Mouse (Mus musculus): ENCODE results near the gene Hspb6. TPM values are rescaled to one million over a fixed set of nuclear protein-coding genes. Genes with fewer than 3 reads are reported as not detected.

The Hspb6 gene
- total RNA-seq, 2 experiments from 2014 or later, result 749 to 757 TPM

DNA sequence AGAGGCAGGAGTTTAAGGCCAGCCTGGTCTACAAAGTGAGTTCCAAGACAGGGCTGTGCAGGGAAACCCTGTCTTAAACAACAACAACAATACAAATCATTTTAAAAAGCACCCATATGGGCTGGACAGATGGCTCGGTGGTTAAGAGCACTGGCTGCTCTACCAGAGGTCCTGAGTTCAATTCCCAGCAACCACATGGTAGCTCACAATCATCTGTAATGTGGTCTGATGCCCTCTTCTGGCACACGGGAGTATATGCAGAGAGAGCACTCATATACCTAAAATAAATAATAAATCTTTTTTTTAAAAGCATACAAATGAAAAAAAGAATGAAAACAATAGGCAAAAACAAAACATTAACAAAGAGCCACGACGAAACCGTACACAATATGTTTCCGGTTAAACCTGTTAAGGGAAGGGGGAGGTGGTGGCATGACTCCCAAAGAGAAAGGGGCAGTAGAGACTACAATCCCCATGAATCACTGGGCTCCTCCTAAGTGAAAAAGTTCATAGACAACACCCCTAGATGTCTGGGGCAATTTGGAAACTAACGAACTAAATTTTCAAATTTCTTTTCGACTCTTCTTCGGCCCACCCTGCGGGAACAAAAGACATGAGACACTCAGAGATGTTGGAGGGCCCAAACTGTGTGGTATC is 405 bp upstream of the Hspb6 start:
- intact Hi-C loops (cut with DNase I), result loop anchor here (2.0 to 5.0 kb wide), 4 partner anchors 15 to 1034 kb away; partner anchors contain the start of genes Kmt2b, Prodh2 and Sipa1l3
- DNase-seq, result no peak

DNA sequence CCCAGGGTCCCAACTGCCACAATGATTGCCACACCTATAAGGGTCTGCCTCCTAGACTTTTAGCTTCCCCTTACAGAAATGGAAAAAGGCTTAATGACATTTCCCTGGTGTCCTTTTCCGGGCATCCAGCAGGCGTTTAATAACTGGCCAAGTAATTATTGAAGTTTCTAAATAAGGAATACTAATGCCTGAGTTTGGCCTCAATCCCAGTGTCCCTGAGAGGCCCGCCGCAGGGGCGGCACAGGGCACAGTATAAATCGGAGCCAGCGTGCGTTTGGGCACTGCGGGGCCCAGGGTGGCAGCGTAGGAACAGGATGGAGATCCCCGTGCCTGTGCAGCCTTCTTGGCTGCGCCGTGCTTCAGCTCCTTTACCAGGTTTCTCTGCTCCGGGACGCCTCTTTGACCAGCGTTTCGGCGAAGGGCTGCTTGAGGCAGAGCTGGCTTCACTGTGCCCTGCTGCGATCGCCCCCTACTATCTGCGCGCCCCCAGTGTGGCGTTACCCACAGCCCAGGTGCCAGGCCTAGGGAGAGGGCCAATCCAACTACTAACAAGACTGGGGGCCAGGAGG is 1.1 kb downstream of the Hspb6 start:
- intact Hi-C loops (cut with DNase I), result loop anchor here (5.0 kb wide), 2 partner anchors 34 to 1036 kb away; partner anchors contain the start of genes Kmt2b and Sipa1l3
- DNase-seq, result peak; percentile 65 to 75

DNA sequence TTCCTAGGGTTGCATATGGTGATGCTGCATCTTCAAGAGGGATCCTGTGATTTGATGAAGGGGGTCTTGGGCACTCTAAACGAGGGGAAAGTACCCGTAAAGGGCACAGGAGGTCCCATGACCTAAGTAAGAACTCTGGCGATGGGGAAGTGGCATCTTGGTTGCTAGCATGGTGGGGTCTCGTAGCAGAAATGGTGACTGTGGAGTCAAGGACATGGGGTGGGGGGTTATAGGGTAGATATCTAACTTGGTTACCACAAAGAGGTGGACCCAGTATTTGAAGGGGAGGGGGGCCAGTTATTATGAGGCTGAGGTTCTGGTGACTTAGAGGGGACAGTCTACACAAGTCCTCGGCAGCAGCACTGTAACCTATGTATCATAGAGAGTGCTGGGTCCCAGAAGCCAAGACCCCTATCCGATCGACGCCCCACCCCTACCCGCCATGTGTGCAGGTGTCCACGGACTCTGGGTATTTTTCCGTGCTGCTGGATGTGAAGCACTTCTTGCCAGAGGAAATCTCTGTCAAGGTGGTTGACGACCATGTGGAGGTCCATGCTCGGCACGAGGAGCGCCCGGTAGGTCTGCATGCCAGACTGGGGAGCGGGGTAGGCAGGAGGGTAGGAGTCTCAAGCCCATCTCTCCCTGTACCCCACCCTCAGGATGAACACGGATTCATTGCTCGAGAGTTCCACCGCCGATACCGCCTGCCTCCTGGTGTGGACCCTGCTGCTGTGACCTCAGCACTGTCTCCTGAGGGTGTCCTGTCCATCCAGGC is 2.0 kb downstream of the Hspb6 start:
- intact Hi-C loops (cut with DNase I), result loop anchor here (5.0 kb wide), 2 partner anchors 33 to 1037 kb away; partner anchors contain the start of genes Kmt2b and Sipa1l3
- DNase-seq, result no peak

DNA sequence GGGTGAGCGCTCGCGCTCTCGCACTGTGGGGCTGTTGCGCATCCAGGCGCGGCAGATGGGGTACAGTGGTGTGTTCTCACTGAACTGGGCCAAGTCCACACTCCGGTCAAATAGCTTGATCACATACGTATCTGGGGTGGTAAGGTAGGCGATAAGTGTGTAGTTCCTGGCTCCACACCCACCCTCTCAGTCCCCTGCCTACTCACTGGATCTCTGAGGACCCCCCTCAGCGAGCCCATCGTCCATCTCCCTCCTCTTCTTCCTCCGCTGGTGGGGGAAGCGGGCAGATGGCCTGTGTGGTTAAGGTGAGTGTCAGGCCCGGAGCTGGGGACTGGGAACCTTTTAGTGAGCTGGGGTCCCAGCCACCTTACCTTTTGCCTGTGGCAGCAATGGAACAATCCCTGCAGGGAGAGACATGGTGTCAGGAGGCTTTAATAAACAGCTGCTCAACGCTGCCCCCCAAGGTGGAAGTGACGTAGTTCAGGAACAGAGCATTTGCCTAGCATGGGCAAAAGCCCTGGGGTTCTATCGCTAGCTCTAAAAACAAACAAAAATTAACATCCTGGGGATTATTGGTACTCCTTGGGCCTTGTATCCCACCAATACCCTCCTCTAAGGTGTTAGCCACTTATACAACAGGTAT is 5.0 kb downstream of the Hspb6 start:
- DNase-seq, result no peak
- intact Hi-C loops (cut with DNase I), result no loop called here

DNA sequence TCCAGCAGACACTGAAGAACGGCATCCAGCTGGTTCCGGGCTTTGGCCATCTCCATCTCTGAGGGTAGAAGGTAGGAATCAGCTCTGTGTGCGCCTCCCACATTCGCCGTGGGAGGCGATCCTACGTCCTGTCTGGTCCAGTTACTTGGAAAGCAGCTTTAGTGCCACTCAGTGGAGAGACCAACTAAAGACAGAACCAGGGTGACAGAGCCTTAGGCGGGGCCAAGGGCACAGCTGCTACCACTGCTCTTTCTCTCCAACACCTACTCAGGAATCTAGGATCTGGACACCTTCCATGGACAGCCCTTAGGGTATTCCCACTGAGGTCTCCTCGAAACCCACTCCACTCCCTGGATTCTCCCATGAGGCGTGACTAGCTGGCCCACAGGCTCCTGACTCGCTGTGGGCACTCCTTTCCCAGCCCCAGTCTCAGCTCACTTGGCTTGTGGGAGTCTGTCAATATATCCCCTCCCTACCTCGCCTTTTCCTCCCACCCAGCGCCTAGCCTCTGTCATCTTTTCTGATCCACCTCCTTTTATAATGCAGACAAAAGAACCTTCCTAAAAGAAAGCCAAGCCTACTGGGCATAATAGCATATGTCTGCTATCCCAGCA is 6.0 kb downstream of the Hspb6 start:
- intact Hi-C loops (cut with DNase I), result no loop called here
- no peak for DNase-seq

DNA sequence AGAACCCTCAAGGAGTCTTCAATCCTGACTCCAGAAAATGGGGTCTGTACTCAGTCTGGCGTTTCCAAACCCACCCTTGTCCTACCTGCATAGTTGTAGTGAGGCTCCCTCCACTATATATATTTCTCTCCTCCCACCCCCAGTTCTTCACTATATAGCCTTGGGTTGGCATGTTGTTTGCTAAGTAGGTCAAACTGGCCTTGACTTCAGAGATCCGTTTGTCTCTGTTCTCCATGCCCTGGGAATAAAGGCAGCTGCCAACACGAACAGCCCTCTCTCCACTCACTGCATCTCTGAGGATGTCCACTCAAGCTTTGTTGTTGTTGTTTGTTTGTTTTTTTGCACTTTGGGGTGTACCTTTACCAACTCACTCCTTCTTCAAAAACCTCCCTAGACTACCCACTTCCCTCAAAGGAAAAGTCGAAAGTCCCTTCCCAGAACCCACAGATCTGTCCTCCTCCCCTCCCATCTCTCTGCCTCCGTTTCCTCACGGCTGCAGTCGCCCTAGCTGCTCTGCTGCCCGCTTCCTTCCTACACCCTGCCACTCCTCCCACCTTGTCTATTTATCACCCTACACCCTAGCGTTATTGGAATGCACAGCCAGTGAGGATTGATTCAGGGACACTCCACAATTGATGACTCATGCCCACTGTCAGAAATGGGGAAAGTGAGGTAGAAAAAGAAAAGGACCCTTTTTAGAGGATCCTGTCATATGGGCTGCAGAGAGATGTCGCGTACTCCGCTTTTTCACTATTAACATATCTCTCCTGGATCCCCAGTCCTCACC is 6.9 kb downstream of the Hspb6 start:
- DNase-seq, result no peak
- intact Hi-C loops (cut with DNase I), result no loop called here

DNA sequence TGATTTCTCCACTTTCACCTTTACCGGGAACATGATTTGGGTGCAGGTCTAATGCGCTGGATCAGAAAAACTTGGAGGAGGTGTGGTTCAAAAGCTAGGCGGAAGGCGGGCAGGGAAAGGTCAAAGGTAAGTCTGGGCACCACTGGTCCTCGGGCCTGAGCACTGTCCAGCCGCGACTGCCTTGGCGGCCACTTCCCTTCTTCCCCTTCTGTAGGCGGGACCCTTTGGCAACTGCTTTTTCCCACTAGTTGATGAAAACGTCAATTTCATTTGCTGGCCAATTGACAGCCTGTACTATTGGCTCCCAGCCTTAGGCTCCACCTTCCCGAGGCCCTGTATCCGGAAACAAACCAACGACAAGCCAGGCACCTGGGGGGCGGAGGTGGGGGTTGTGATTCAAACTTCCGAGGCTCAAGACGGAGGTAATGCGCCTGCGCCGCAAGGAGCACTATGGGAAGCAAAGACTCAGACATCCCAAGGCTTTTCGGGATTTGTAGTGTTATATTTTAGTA is 7.5 kb downstream of the Hspb6 start, which contains the start of gene Lin37:
Lin37 (minus strand) TSS at position 396 of the 512 bp plus-strand sequence.
- intact Hi-C loops (cut with DNase I), result no loop called here
- peak; percentile 90 to 91 for DNase-seq

DNA sequence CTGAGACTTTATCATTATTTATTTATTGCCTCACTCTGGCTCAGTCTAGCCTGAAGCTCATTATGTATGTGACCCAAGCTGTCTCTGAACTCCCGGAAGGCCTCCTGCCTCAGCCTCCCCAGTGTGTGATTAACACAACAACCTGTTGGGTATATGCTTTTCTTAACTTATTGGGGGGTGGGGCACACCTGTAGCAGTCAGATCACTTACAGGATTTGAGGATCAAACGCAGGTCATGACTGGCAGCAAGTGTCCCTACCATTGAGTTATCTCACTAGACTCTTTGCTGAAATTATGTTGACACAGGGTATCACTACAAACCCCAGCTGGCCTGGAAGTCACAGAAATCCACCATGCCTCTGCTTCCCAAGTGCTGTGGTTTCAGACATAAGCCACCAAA is 8.3 kb downstream of the Hspb6 start:
- DNase-seq, result no peak
- intact Hi-C loops (cut with DNase I), result no loop called here

DNA sequence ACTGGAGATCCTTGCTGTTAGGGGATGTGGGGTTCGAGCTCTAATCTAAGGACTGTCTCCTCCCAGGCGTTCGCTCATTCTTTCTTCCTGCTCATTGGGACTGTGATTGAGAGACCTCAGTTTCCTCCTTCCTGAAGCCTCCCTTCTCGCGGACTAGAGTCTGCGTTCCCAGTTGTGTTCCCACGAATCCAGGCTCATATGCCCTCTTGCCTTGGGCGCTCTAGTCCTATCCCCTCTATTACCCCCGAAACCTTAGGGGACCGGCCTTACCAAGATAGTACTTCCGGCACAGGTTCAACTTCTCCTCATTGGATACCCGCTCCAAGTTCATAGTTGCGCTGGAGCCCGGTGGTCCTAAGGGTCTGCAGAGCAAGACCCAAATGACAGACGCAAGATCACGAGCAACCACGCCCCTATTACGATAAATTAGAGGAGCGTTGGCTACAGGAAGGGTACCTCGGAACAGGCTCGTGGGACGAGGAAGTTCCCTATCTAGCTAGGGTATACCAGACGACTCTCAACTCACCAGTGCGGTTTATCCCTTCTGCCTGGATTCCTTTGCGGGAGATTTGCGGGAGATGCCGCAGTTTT is 10.6 kb downstream of the Hspb6 start:
- intact Hi-C loops (cut with DNase I), result no loop called here
- DNase-seq, result peak in 1 of 2 experiments; percentile 27

DNA sequence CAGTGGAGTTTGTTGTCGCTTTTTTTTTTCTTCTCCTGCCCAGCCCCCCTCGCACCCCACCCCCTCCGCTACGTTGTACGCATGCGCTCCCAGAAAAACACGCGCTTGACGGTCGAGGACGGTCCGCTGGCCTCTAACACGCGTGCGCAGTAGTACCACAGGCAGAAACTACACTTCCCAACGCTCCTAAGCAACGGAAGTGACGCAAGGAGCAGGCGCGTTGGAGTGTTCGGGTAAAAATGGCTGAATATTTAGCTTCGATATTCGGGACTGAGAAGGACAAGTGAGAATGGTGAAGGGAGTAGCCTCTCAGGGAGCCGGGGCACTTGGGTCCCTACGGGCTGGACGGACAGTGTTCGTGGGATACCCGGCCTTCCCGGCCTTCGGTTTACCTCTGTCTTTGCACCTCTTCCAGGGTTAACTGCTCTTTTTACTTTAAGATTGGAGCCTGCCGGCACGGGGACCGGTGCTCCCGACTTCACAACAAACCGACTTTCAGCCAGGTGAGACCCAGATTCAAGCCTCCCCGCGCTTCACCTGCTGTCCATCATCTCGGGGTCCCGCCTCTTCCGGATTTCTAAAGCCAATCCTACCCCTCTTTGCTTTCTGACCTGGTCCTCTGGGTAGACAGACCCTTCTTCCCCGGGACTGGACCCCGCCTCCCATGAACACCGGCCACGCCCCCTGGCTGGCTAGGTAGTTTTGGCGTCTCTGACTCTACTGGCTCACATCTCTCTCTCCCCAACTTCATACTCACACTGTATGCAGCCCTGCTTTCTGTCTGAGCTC is 11.3 kb downstream of the Hspb6 start, which contains the start of the genes U2af1l4, Gm49396 and Psenen:
U2af1l4 (plus strand) TSS at position 185 of the 789 bp plus-strand sequence.
Gm49396 (plus strand) TSS at position 228 of the 789 bp plus-strand sequence.
Psenen (minus strand) TSS at position 511 of the 789 bp plus-strand sequence.
- peak; percentile 91 to 94 for DNase-seq
- intact Hi-C loops (cut with DNase I), result no loop called here

DNA sequence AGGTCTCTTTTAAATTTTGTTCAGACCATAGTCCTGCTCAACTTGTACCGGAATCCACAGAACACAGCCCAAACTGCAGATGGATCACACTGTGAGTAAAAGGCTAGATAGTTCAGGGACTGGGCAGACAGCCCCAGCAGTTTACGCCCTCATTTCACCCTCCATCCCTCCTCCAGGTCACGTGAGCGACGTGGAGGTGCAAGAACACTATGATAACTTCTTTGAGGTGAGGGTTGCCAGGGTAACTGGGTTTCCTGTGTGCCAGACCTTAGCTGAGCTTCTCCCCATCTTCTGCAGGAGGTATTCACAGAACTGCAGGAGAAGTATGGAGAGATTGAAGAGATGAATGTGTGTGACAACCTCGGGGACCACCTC is 11.9 kb downstream of the Hspb6 start:
- no peak for DNase-seq
- intact Hi-C loops (cut with DNase I), result loop anchor here (1.0 kb wide), 1 partner anchor 23 kb away; no protein-coding TSS in a partner anchor

DNA sequence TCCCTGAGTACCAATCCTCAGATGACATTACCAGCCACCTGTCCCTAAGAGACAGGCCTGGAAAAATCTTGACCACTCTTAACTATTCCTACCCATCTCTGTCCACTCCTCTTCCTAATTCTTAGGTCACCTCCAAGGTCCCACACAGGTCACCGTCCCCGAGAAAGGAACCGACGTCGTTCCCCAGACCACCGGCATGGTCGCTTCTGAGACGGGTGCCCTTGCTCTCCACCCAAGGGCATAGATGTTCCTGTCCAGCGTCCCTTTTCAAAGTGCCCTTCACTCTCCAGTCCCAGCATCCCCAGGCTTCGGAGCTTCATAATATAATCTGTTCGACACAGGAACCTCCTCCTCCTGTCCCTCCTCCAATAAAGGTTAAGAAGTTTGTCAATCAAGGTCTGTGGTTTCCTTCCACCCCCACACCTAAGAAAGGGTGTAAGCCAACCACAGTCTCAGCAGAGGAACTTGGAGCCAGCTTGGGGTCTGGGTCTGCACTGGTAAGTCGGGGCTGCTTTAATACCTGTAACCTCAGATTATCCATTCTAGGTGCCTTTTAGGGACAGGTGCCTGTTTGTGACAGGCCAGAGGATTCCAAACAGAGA is 13.1 kb downstream of the Hspb6 start, which contains the start of gene Igflr1:
Igflr1 (plus strand) TSS at position 458 of the 602 bp plus-strand sequence.
- intact Hi-C loops (cut with DNase I), result loop anchor here (1.0 kb wide), 1 partner anchor 22 kb away; no protein-coding TSS in a partner anchor
- no peak for DNase-seq

DNA sequence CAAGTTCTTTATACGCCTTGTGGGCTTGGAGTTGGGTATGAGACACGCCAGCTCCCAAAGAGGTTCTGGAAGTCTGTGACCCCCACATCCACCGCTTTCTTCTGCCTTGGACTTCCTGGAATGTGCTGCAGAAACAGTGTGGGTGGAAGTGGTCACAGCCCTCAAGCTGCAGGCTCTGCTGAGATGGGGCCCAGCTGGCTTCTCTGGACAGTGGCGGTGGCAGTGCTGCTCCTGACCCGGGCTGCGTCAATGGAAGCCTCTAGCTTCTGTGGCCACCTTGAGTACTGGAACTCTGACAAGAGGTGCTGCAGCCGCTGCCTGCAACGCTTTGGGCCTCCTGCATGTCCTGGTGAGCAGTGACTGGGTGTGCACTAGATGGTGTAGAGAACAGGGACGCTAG is 14.1 kb downstream of the Hspb6 start:
- no peak for DNase-seq
- intact Hi-C loops (cut with DNase I), result no loop called here

DNA sequence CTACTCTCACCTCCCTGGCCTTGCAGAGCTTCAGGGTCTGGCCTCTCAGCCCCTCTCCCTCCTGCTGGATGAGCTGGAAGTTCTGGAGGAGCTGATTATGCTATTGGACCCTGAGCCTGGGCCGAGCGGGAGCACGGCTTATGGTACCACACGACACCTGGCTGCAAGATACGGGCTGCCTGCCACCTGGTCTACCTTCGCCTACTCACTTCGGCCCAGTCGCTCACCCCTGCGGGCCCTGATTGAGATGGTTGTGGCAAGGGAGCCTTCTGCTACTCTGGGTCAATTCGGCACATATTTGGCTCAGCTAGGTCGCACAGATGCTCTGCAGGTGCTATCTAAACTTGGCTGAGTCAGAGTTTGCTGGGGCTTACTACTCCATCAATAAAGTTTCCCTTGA is 15.6 kb downstream of the Hspb6 start:
- intact Hi-C loops (cut with DNase I), result no loop called here
- DNase-seq, result no peak

DNA sequence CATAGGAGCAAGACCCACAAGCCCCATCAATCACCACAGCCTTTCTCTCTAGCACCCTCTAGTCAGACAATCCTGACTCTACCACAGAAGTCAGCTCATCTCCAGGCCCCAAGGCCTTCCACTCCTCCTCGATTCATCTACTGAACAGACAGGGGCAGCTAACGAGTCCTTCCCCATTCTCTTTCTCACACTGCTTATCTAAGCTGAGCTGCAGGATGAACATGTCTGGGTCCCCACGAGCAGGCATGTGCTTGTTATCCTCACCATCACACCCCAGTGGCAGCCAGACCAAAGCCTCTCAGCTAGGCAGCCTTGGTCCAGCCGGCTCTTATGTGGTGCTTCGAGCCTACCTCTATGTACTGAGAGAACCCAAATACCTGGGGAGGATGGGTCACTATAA is 20.4 kb downstream of the Hspb6 start:
- intact Hi-C loops (cut with DNase I), result no loop called here
- no peak for DNase-seq

DNA sequence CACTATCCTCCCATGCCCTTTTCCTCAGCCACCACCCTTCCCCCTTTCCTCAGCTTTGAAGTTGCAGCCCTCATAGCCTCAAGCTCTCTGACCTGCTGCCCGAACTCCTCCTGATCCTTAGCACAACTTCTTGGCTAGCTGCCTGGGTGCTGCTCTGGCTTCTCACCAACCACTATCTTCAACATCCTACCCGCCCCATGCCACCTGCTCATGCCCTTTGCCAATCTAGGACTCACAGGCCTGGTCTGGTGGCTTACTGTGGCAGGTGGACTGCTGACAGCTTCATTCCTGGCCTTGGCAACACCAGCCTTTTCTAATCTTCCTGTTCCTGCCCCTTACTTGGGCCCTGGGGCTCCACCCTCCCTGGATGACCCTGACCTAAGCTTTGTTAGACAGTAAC is 21.0 kb downstream of the Hspb6 start:
- intact Hi-C loops (cut with DNase I), result no loop called here
- DNase-seq, result peak in 1 of 2 experiments; percentile 53

DNA sequence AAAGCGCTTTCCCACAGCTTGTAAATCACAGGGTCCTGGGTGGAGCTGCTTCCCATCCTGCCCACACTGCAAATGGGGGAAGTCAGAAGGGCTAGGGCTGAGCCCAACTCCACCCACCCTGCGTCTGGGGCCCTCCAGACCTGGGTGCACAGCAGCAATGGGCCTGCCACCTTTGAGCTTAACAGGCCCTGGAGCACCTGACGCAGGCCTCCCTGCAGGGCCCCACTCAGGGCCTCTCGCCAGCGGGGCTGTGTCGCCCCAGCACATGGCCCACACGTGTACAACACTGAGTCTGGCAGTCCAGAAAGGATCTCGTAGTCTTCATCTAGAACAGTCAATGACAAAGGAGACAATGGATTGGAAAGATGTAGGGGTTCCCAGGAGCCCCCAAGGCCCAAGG is 28.0 kb downstream of the Hspb6 start:
- no peak for DNase-seq
- intact Hi-C loops (cut with DNase I), result no loop called here

Measured in heart, postnatal 36 days (tissue).